Mouse (Mus musculus) thymus, postnatal 4 days (tissue): ENCODE measurements at regions not wholly inside any gene's neighbourhood (a gene's known extent, or its start where the extent isn't known, plus 50 kb on each side); places are given as distances from the start of the nearest gene placed in this dataset.
A peak's percentile ranks its signal among the peaks of the same experiment; 100 is the strongest.

Source experiments
- DNase-seq: peaks from one replicate; pipeline ENCODE4 v3.0.0; 2021

GRCm38 (mm10) chr10:112863808-112864207 is 65.0 kb downstream of the Atxn7l3b start:
- no peak for DNase-seq

GRCm38 (mm10) chr10:112863375-112863774 is 65.4 kb downstream of the Atxn7l3b start:
- DNase-seq, result no peak

- DNase-seq, result no peak
Observed at GRCm38 (mm10) chr10:112851997-112852396, 76.8 kb downstream of the Atxn7l3b start.

- DNase-seq, result no peak
Observed at GRCm38 (mm10) chr10:112846225-112846624, 82.6 kb downstream of the Atxn7l3b start.

GRCm38 (mm10) chr10:112837400-112838035 is 91.3 kb downstream of the Atxn7l3b start:
- DNase-seq, result no peak

GRCm38 (mm10) chr10:112835970-112836369 is 92.8 kb downstream of the Atxn7l3b start:
- no peak for DNase-seq

GRCm38 (mm10) chr10:112835508-112835907 is 93.3 kb downstream of the Atxn7l3b start:
- DNase-seq, result no peak

GRCm38 (mm10) chr10:112810181-112810580 is 118.6 kb downstream of the Atxn7l3b start:
- DNase-seq, result no peak

GRCm38 (mm10) chr10:112803557-112803956 is 125.2 kb downstream of the Atxn7l3b start:
- DNase-seq, result no peak

GRCm38 (mm10) chr10:112801560-112801959 is 127.2 kb downstream of the Atxn7l3b start:
- peak; percentile 15 for DNase-seq

- no peak for DNase-seq
Observed at GRCm38 (mm10) chr10:112798603-112799002, 130.2 kb downstream of the Atxn7l3b start.

- DNase-seq, result no peak
Observed at GRCm38 (mm10) chr10:112798090-112798489, 130.7 kb downstream of the Atxn7l3b start.

- no peak for DNase-seq
Observed at GRCm38 (mm10) chr10:112795938-112796337, 132.9 kb downstream of the Atxn7l3b start.

- no peak for DNase-seq
Observed at GRCm38 (mm10) chr10:112795473-112795872, 133.3 kb downstream of the Atxn7l3b start.

GRCm38 (mm10) chr10:112788236-112788635 is 140.6 kb downstream of the Atxn7l3b start:
- DNase-seq, result no peak

- no peak for DNase-seq
Observed at GRCm38 (mm10) chr10:112774262-112774661, 154.5 kb downstream of the Atxn7l3b start.

- no peak for DNase-seq
Observed at GRCm38 (mm10) chr10:112746683-112747082, 182.1 kb downstream of the Atxn7l3b start.

- no peak for DNase-seq
Observed at GRCm38 (mm10) chr10:112743527-112743926, 185.3 kb downstream of the Atxn7l3b start.

- DNase-seq, result no peak
Observed at GRCm38 (mm10) chr10:112742123-112742522, 186.7 kb downstream of the Atxn7l3b start.
